Mouse (Mus musculus) intestine, embryonic 15.5 days (tissue): ENCODE data around the gene Lamtor2. TPM values are rescaled to one million over a fixed set of nuclear protein-coding genes. Genes with fewer than 3 reads are reported as not detected.

Experiments used
- ATAC-seq: fragments of 200-750 bp; cut with Nextera tagmentation; 2 replicates; pipeline ENCODE4 v1.8.0; 2017; ENCODE audit warnings: moderate TSS enrichment, moderate library complexity
- H3K27ac ChIP-seq: fragments of 300-500 bp; sonication (generic); 2 replicates; pipeline ENCODE4 v1.5.1; 2015; ENCODE audit warnings: mild to moderate bottlenecking, inconsistent platforms
- H3K27me3 ChIP-seq: fragments of 300-500 bp; sonication (generic); replicated peaks from 2 replicates; pipeline ENCODE4 v1.6.1; 2015; ENCODE audit warnings: inconsistent platforms
- H3K36me3 ChIP-seq: fragments of 300-500 bp; sonication (generic); 2 replicates; pipeline ENCODE4 v1.6.1; 2015; ENCODE audit warnings: inconsistent platforms
- H3K4me1 ChIP-seq: fragments of 300-500 bp; sonication (generic); replicated peaks from 2 replicates; pipeline ENCODE4 v1.6.1; 2015; ENCODE audit warnings: inconsistent platforms
- H3K4me2 ChIP-seq: fragments of 300-500 bp; sonication (generic); replicated peaks from 2 replicates; pipeline ENCODE4 v1.6.1; 2015; ENCODE audit warnings: mild to moderate bottlenecking, inconsistent platforms
- H3K4me3 ChIP-seq: fragments of 300-500 bp; sonication (generic); replicated peaks from 2 replicates; pipeline ENCODE4 v1.5.1; 2015; ENCODE audit warnings: inconsistent platforms
- H3K9ac ChIP-seq: fragments of 300-500 bp; sonication (generic); 2 replicates; pipeline ENCODE4 v1.6.1; 2015; ENCODE audit warnings: inconsistent platforms
- H3K9me3 ChIP-seq: fragments of 300-500 bp; sonication (generic); 2 replicates; pipeline ENCODE4 v1.6.1; 2016; ENCODE audit warnings: inconsistent platforms
- WGBS: fragments of 180-500 bp; shearing (Covaris S2); methylation state at CpG from one replicate; pipeline ENCODE4 v1.1.7; 2015; 5-methylcytosine and 5-hydroxymethylcytosine counted together
- microRNA counts: library from miRNA; unstranded; fragments of <30 nt; microRNA quantifications from one replicate; lab custom pipeline; 2016
- polyA plus RNA-seq: library from polyadenylated mRNA; unstranded; fragments of >200 nt; fragmentation: Nextera tagmentation; extraction: Ambion mirVana; gene quantifications from 2 replicates; pipeline ENCODE4 v1.2.1, GENCODE M21; 2015

Gene Lamtor2
- polyA plus RNA-seq, 1 experiment from 2014 or later, result 188 TPM

DNA sequence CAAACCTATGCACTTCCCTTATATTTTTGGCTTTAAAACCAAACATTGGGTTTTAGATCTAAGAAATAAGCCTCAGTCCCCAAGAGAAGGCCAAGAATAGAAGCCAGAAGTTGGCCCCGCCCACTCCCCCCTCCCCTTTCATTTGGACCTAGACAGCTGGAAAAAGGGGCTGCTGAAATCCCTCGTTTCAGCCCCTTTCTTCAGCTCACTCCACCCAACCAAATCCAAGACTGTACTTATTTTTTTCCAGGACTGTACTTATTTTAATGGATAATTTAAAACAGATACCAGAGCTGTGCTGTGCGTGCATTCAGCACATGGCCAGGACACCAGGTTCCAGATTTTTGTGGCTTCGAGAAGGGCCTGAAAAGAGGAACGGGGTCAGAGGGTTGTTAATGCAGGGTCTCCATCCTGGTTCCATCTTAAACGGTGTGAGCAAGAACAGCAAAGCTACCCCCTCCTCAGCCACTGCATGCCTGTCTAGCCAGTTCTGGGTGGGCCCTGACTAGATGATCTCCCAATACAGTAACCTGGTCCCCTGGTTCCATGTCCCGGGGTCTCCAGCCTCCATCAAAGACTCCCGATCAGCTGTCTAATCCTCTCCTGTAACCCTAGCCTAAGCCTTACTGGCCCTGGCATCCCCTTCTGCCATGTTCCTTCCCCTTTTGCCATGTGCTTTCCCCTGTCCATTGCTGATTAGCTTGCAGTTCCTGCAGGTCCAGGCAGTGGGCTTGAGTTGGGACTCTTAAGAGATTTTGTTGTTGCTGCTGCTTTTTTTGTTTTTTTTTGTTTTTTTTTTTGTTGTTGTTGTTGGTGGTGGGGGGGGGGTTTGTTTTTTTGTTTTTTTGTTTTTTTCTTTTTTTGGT lies 48.8 kb downstream of the Lamtor2 start:
- no peak overlapping the region for H3K4me3 ChIP-seq
- no peak overlapping the region for H3K9ac ChIP-seq
- H3K27ac ChIP-seq, result peak overlapping the region; percentile 66

DNA sequence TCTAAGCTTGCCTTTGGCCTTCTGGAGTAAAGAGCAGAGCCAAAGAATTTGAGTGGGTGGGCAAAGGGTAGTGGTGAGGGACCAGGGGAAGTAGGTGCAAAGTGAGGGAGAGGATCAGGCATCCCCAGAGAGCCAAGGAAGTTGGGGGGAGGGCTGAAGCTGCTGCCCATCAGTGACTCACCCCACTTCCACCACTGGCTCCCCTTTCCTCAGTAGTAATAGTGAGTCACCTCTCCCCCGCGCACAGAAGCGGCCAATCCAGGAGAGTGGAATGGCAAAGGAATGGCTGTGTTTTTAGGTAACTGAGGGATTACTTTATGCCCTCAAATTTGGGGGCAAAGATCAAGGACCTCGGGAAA lies 49.4 kb downstream of the Lamtor2 start:
- ATAC-seq, result peak; percentile 32
- no peaks in the 10 kb centered on the region for H3K9me3 ChIP-seq
- WGBS, result 28% methylated on average over 4 of the region's 4 CpGs
- H3K9ac ChIP-seq, result no peak overlapping the region
- peak overlapping the region; percentile 80 for H3K4me3 ChIP-seq
- H3K4me2 ChIP-seq, result peak overlapping the region; percentile 100
- peak overlapping the region; percentile 66 for H3K27ac ChIP-seq
- H3K36me3 ChIP-seq, result no peaks in the 10 kb centered on the region
- H3K27me3 ChIP-seq, result 0 out of 2 replicates have a peak, but pooled peaks cover 2% of the 10 kb centered on the region
- H3K4me1 ChIP-seq, result peaks cover 32% of the 10 kb centered on the region

More for the DNA sequence above, 48.8 kb downstream of the Lamtor2 start:
- no peaks in the 10 kb centered on the region for H3K36me3 ChIP-seq
- WGBS, result 47% methylated on average over 8 of the region's 8 CpGs
- peaks cover 32% of the 10 kb centered on the region for H3K4me1 ChIP-seq
- H3K4me2 ChIP-seq, result peak overlapping the region; percentile 100
- no peaks in the 10 kb centered on the region for H3K9me3 ChIP-seq
- no peak for ATAC-seq
- H3K27me3 ChIP-seq, result 0 out of 2 replicates have a peak, but pooled peaks cover 2% of the 10 kb centered on the region

DNA sequence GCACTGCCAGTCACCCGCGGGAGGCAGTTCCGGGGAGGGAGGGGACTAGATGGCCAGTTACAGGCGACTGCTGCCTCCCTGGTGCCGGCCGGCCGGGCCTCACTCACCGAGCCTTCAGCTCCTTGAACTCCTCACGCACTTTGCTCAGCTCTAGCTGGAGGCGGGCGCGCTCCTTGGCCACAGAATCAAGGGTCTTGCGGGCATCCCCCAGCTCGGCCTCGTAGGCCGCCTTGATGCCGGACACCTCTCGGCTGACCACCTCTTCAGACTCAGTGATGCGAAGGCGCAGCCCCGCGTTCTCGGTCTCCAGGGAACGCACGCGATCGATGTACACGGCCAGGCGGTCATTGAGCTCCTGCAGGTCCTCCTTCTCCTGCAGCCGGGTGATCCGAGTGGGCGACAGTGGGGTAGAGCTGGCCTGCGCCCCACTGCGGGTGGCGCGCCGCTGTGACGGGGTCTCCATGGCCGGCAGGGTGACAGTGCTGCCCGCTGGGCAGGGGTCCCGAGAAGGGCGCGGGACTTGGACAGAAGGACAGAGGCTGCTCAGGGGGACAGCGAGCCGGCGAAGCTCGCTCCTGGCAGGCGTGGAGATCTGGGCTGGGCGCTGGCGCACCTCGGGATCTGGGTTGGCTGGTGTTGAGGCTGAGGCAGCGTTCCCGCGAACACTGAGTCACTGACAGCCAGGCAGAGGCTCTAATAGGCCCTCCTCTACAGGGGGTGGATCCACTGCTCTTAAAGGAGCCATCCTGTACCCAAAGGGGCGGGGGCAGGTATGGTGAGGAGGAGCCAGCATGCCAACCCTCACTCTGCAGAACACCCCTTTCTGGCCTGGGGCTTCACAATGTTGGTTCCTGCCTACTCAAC lies 50.0 kb downstream of the Lamtor2 start:
- peak; percentile 93 for ATAC-seq
- H3K27me3 ChIP-seq, result 0 out of 2 replicates have a peak, but pooled peaks cover 2% of the 10 kb centered on the region
- peak overlapping the region; percentile 87 for H3K27ac ChIP-seq
- no peaks in the 10 kb centered on the region for H3K9me3 ChIP-seq
- under 1% methylated on average over 55 of the region's 55 CpGs for WGBS
- H3K4me3 ChIP-seq, result peak overlapping the region; percentile 80
- no peaks in the 10 kb centered on the region for H3K36me3 ChIP-seq
- peak overlapping the region; percentile 88 for H3K9ac ChIP-seq
- peak overlapping the region; percentile 100 for H3K4me2 ChIP-seq
- peaks cover 32% of the 10 kb centered on the region for H3K4me1 ChIP-seq

DNA sequence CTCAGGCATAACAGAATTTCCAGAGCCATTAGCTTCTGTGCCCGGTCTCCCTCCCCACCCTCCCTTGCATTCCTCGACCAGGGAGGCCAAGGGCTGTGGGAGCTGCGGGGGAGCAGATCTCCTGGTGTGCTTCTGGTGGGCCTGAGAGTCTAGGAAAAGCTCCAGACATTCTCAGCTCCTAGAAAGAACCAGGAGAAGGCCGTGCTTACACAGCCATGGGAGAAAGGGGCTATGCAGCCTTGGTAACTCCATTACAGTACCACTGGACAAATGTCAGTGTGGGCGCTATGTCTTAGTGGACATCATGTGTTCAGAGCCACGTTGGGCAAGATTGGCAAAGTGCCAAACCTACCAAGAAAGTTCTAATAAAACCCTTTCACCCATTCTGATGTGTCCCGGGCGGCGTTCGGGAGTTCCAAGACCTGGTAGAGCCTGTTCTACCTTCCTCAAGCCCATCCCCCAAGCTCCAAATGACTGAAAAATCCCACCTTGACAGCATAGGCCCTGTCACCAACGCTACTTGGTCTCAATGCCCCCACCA lies 50.8 kb downstream of the Lamtor2 start:
- Histone ChIP-seq H3K27ac (peak overlapping the region; percentile 87), H3K36me3 (no peaks in the 10 kb centered on the region), H3K27me3 (0 out of 2 replicates have a peak, but pooled peaks cover under 1% of the 10 kb centered on the region), H3K9ac (peak overlapping the region; percentile 88), H3K9me3 (no peaks in the 10 kb centered on the region), H3K4me1 (peaks cover 32% of the 10 kb centered on the region), H3K4me3 (peak overlapping the region; percentile 80), H3K4me2 (peak overlapping the region; percentile 100)
- 0 out of 2 replicates have a peak, but pooled peaks have one; percentile 9 for ATAC-seq
- WGBS, result 12% methylated on average over 11 of the region's 11 CpGs

DNA sequence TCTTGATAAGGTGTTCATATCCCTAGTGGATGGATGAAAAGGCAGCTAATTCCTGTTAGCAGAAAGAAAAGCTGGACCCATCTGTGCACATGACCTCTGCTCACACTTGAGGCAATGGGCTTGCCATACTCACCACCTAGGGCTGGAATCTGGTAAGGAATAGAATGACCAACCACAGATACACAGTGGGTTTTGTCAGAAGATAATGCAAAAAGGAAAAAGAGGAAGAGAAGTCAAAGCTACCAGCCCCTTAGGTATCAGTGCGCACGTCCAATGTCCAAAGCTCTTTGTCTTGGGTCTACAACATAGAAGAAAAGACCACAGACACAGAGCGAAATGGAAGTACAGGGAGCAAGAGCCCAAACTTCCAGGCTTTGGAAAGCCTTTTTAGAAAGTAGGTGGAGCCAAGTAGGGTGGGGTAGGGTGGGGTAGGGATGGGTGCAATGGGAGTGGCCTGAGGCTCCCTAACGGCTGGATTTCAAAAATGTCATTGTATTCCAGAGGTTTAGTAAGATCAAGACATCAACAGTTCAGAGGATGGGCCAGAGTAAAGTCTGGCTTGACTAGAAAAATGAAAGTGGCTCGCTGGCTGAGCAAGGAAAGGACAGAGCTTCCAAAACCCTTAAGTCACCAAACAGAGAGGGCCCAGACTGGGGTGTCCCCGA lies 51.4 kb downstream of the Lamtor2 start:
- H3K4me3 ChIP-seq, result peak overlapping the region; percentile 80
- peaks cover 35% of the 10 kb centered on the region for H3K4me1 ChIP-seq
- H3K36me3 ChIP-seq, result no peaks in the 10 kb centered on the region
- H3K4me2 ChIP-seq, result peak overlapping the region; percentile 100
- peak overlapping the region; percentile 88 for H3K9ac ChIP-seq
- WGBS, result 52% methylated on average over 6 of the region's 6 CpGs
- H3K27me3 ChIP-seq, result no peaks in the 10 kb centered on the region
- no peak for ATAC-seq
- H3K27ac ChIP-seq, result peak overlapping the region; percentile 87
- H3K9me3 ChIP-seq, result no peaks in the 10 kb centered on the region

DNA sequence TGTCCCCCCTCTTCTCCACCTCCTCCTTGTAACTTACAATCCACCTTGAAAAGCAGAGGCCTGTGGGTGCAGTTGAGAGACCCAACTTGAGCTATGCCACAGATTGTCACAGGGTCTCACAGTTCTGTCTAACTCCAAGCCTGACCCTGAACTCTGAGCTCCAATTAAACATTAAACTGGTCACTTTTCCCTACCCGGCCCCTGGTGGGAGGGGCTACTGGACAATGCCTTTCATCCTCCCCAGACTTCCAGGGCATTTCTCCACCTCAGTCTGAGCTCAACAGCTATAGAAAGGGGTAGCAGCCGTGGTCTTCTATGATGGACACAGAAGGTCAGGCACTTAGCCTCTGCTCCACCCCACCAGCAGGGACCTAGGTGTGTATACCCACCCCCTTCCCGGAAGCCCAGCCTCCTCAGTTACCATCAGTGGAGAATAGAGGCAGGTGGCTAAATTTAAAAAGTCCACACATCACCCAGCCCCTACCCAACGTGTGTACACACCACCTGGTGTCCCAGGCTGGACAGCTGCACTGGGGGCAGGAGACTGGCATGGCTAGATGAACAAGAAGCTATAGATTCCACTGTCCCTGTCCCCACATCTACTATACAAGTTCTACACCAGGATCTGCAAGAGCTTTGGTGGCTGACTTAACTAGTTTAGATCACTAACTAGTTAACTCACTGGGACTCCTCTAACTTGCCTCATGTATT lies 52.1 kb downstream of the Lamtor2 start:
- no peak overlapping the region for H3K27ac ChIP-seq
- peak overlapping the region; percentile 11; the same call in 1 of the 2 replicates for H3K4me3 ChIP-seq
- H3K27me3 ChIP-seq, result no peaks in the 10 kb centered on the region
- no peaks in the 10 kb centered on the region for H3K9me3 ChIP-seq
- no peak for ATAC-seq
- no peaks in the 10 kb centered on the region for H3K36me3 ChIP-seq
- peaks cover 40% of the 10 kb centered on the region for H3K4me1 ChIP-seq
- 0 out of 2 replicates have a peak overlapping the region, but pooled peaks have one; percentile 17 for H3K9ac ChIP-seq
- whole genome bisulfite sequencing, result 45% methylated on average over 4 of the region's 4 CpGs
- peak overlapping the region; percentile 100 for H3K4me2 ChIP-seq

DNA sequence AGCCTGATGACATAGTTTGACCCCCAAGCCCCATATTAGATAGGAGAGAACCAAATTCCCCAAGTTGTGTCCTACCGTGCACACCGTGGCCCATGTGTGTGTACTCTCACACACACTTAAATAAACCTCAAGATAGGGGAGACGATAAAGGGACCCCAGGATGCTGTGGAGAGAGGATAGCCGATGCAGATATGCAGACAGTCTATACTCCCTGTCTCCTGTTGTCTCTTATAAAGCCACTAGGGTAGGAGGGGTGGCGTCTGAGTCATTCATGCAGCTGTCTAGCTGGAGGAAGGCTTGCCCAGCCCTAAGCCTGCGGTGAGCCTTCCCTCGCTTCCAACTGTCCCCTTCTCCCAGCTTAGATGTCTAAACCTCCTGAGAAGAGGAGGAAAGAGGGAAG lies 52.8 kb downstream of the Lamtor2 start:
- Histone ChIP-seq H3K36me3 (no peaks in the 10 kb centered on the region), H3K4me3 (no peak overlapping the region), H3K4me2 (0 out of 2 replicates have a peak overlapping the region, but pooled peaks have one; percentile 100), H3K27me3 (no peaks in the 10 kb centered on the region), H3K27ac (no peak overlapping the region), H3K9ac (no peak overlapping the region), H3K9me3 (no peaks in the 10 kb centered on the region), H3K4me1 (peaks cover 47% of the 10 kb centered on the region)
- 74% methylated on average over 7 of the region's 7 CpGs for WGBS
- ATAC-seq, result no peak

MicroRNA genes within 50 kb of the gene (microRNA counts, 519-probe panel; counts per million panel counts)
- microRNA mmu-miR-1905 (lab: Ali Mortazavi, UCI), result 97.1 counts per million, percentile 29 among the panel's probes with 10 or more counts

Other genes starting within 250 kb of the Lamtor2 start
- 268 and 282 TPM in 2 replicates for gene Glmp, start 228.1 kb downstream of the Lamtor2 start, polyA plus RNA-seq
- 20.6 and 21.6 TPM in 2 replicates for gene Tmem79, start 216.9 kb downstream of the Lamtor2 start, polyA plus RNA-seq
- 39.9 and 45.8 TPM in 2 replicates for gene Smg5, start 216.8 kb downstream of the Lamtor2 start, polyA plus RNA-seq
- gene Paqr6, start 188.5 kb downstream of the Lamtor2 start, polyA plus RNA-seq, result 3.7 and 4.2 TPM in 2 replicates
- 1.3 and 2.7 TPM in 2 replicates for gene Bglap3, start 180.3 kb downstream of the Lamtor2 start, polyA plus RNA-seq
- not detected in 2 replicates for gene Bglap2, start 174.4 kb downstream of the Lamtor2 start, polyA plus RNA-seq
- not detected in 2 replicates for gene Bglap, start 168.6 kb downstream of the Lamtor2 start, polyA plus RNA-seq
- gene Pmf1, start 142.7 kb downstream of the Lamtor2 start, polyA plus RNA-seq, result 127 and 128 TPM in 2 replicates
- gene Slc25a44, start 127.9 kb downstream of the Lamtor2 start, polyA plus RNA-seq, result 17.2 and 17.3 TPM in 2 replicates
- 30.9 and 39.2 TPM in 2 replicates for gene Sema4a, start 91.9 kb downstream of the Lamtor2 start, polyA plus RNA-seq
- gene Lmna, start 43.1 kb downstream of the Lamtor2 start, polyA plus RNA-seq, result 120 TPM in 2 replicates
- gene Mex3a, start 20.7 kb downstream of the Lamtor2 start, polyA plus RNA-seq, result 9.6 and 11.2 TPM in 2 replicates
- 75.2 and 89.8 TPM in 2 replicates for gene Rab25, start 4.8 kb downstream of the Lamtor2 start, polyA plus RNA-seq
- 43.6 and 43.7 TPM in 2 replicates for gene Ubqln4, start 684 bp upstream of the Lamtor2 start, polyA plus RNA-seq
- gene Ssr2, start 22.8 kb upstream of the Lamtor2 start, polyA plus RNA-seq, result 338 and 390 TPM in 2 replicates
- gene Arhgef2, start 52.9 kb upstream of the Lamtor2 start, polyA plus RNA-seq, result 60.4 and 61.2 TPM in 2 replicates
- not detected in 2 replicates for gene Rxfp4, start 100.1 kb upstream of the Lamtor2 start, polyA plus RNA-seq
- 72.4 and 75.8 TPM in 2 replicates for gene Khdc4, start 132.7 kb upstream of the Lamtor2 start, polyA plus RNA-seq
- gene Rit1, start 163.8 kb upstream of the Lamtor2 start, polyA plus RNA-seq, result 44.9 and 52.7 TPM in 2 replicates
- gene Syt11, start 222.1 kb upstream of the Lamtor2 start, polyA plus RNA-seq, result 20.3 and 22.2 TPM in 2 replicates